Comparison of ENCODE assay signal across 8 mouse cellular contexts in the genomic region with DNA sequence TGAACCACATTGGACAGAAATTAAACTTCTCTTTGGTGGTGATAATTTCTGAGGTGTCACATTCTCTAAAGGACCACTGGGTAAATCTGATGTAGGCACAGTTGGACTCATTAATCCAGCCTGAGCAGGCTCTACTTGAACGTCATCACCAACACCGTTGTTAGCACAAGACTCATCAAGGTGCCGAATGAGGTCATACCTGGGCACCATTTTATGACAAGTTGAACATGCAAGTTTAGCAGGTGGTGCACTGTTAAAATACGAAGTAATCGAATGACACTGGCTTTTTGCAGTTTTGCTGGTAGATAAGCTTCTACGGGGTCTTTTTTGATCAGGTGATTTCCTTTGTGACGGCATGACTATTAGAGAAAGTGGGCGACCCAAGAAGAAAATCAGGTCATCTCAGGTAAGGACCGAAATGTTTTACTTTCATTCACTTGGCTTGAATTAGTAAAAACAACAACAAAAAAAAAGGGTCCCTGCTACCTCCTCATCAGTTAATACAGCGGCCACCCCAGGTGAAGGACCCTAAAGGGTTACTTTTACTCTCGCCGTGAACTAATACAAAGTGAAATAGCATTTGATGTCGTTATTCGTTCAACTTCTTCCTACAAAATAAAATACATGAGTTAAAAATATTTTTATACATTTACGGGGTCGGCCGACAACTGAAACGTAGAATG. TPM values are rescaled to one million over a fixed set of nuclear protein-coding genes. Genes with fewer than 3 reads are reported as not detected.
A peak's percentile ranks its signal among the peaks of the same experiment; 100 is the strongest.
DNase-seq lines count a peak whose midpoint lies in the region; ATAC-seq and TF ChIP-seq lines count a peak whose summit lies in the region.

No protein-coding gene starts in this region.

- in situ Hi-C loops in ES-E14 (cut with MboI; ENCODE audit: low sequenced_read_pairs in 2 of 2, unreplicated experiment in 2 of 2): no loop called here

- H3K36me3 ChIP-seq in heart, embryonic 11.5 days (ENCODE audit: control insufficient read depth, insufficient read depth, low read length): peaks cover 19% of the 10 kb centered on the region
- peaks cover 11% of the 10 kb centered on the region; the same call in 1 of the 2 replicates for H3K36me3 ChIP-seq in ES-E14 (ENCODE audit: control insufficient read depth, insufficient read depth, low read length, poor library complexity, severe bottlenecking)
- peaks cover 27% of the 10 kb centered on the region for H3K36me3 ChIP-seq in forebrain, embryonic 15.5 days
- H3K36me3 ChIP-seq in liver, embryonic 15.5 days (replicated peaks): peaks cover 31% of the 10 kb centered on the region
- peaks cover 17% of the 10 kb centered on the region for H3K36me3 ChIP-seq in stomach, embryonic 16.5 days (ENCODE audit: control insufficient read depth, insufficient read depth, low read length)

- no peak for ATAC-seq in heart, embryonic 11.5 days (replicated peaks; ENCODE audit: insufficient number of reproducible peaks, low FRiP score, low TSS enrichment)
- ATAC-seq in forebrain, embryonic 15.5 days (replicated peaks): peak; percentile 39
- no peak for ATAC-seq in liver, embryonic 15.5 days (ENCODE audit: insufficient read depth)
- no peak for ATAC-seq in stomach, embryonic 16.5 days (ENCODE audit: insufficient read depth, low FRiP score)
- no peak for ATAC-seq in monocyte, adult 5-6 weeks (replicated peaks; ENCODE audit: insufficient number of reproducible peaks, low FRiP score, low TSS enrichment, poor library complexity, severe bottlenecking)

- H3K4me3 ChIP-seq in heart, embryonic 11.5 days (ENCODE audit: low read depth, low read length): peak overlapping the region; percentile 67
- peak overlapping the region; percentile 80 to 82 for H3K4me3 ChIP-seq in ES-E14 (ENCODE audit: insufficient read depth in 1 of 2, low read depth in 1 of 2, low read length in 2 of 2, poor library complexity in 1 of 2, severe bottlenecking in 1 of 2)
- H3K4me3 ChIP-seq in forebrain, embryonic 15.5 days: peak overlapping the region; percentile 63
- peak overlapping the region; percentile 74 for H3K4me3 ChIP-seq in liver, embryonic 15.5 days (replicated peaks)
- H3K4me3 ChIP-seq in stomach, embryonic 16.5 days (replicated peaks; ENCODE audit: low read length): peak overlapping the region; percentile 57

- no peaks in the 10 kb centered on the region for H3K27me3 ChIP-seq in heart, embryonic 11.5 days (ENCODE audit: control insufficient read depth, insufficient read depth, low read length)
- H3K27me3 ChIP-seq in forebrain, embryonic 15.5 days: no peaks in the 10 kb centered on the region
- H3K27me3 ChIP-seq in liver, embryonic 15.5 days: no peaks in the 10 kb centered on the region
- no peaks in the 10 kb centered on the region for H3K27me3 ChIP-seq in stomach, embryonic 16.5 days (ENCODE audit: control insufficient read depth, insufficient read depth, low read length)

- 0 out of 2 replicates have a peak, but pooled peaks cover 3% of the 10 kb centered on the region for H3K4me1 ChIP-seq in heart, embryonic 11.5 days (ENCODE audit: control insufficient read depth, insufficient read depth, low read length)
- H3K4me1 ChIP-seq in ES-E14 (ENCODE audit: control insufficient read depth in 2 of 2, insufficient read depth in 2 of 2, low read length in 2 of 2, poor library complexity in 1 of 2): peaks cover 0 to 2% of the 10 kb centered on the region in 2 experiments; a peak in 1 of 4 replicates
- H3K4me1 ChIP-seq in forebrain, embryonic 15.5 days: peaks cover 8% of the 10 kb centered on the region
- H3K4me1 ChIP-seq in liver, embryonic 15.5 days (replicated peaks): peaks cover 8% of the 10 kb centered on the region
- H3K4me1 ChIP-seq in stomach, embryonic 16.5 days (ENCODE audit: control insufficient read depth, insufficient read depth, low read length): peaks cover 2% of the 10 kb centered on the region; the same call in 1 of the 2 replicates

- no peak for DNase-seq in heart, adult 9 months (ENCODE audit: low spot score in 2 of 2)
- DNase-seq in ES-E14 (ENCODE audit: low read depth, low spot score): no peak
- DNase-seq in gastrocnemius, adult 8-10 months (ENCODE audit: low spot score in 2 of 2): no peak

- peak overlapping the region; percentile 66 for H3K4me2 ChIP-seq in heart, embryonic 11.5 days
- H3K4me2 ChIP-seq in forebrain, embryonic 15.5 days (replicated peaks): peak overlapping the region; percentile 48
- peak overlapping the region; percentile 65 for H3K4me2 ChIP-seq in liver, embryonic 15.5 days
- peak overlapping the region; percentile 89 for H3K4me2 ChIP-seq in stomach, embryonic 16.5 days (ENCODE audit: low read depth, low read length)

- H3K9ac ChIP-seq in heart, embryonic 11.5 days (ENCODE audit: low read depth, low read length): peak overlapping the region; percentile 86
- peak overlapping the region; percentile 84 for H3K9ac ChIP-seq in ES-E14 (ENCODE audit: insufficient read depth, low read depth, low read length, poor library complexity, severe bottlenecking)
- peak overlapping the region; percentile 72 for H3K9ac ChIP-seq in forebrain, embryonic 15.5 days (replicated peaks)
- peak overlapping the region; percentile 75 for H3K9ac ChIP-seq in liver, embryonic 15.5 days
- H3K9ac ChIP-seq in stomach, embryonic 16.5 days (ENCODE audit: low read length): peak overlapping the region; percentile 77

- peak overlapping the region; percentile 95 for H3K27ac ChIP-seq in heart, embryonic 11.5 days (ENCODE audit: low read depth, low read length)
- no peak overlapping the region; the same call in 1 of the 2 replicates for H3K27ac ChIP-seq in ES-E14 (ENCODE audit: insufficient read depth, low read depth, low read length, poor library complexity, severe bottlenecking)
- peak overlapping the region; percentile 93 for H3K27ac ChIP-seq in forebrain, embryonic 15.5 days (replicated peaks)
- H3K27ac ChIP-seq in liver, embryonic 15.5 days (replicated peaks): peak overlapping the region; percentile 88
- H3K27ac ChIP-seq in stomach, embryonic 16.5 days (ENCODE audit: low read length): peak overlapping the region; percentile 93

- no peaks in the 10 kb centered on the region for H3K9me3 ChIP-seq in heart, embryonic 11.5 days (replicated peaks; ENCODE audit: control insufficient read depth, low read length)
- no peaks in the 10 kb centered on the region for H3K9me3 ChIP-seq in ES-E14 (ENCODE audit: control insufficient read depth, insufficient read depth, low read depth, low read length)
- no peaks in the 10 kb centered on the region for H3K9me3 ChIP-seq in forebrain, embryonic 15.5 days
- no peaks in the 10 kb centered on the region for H3K9me3 ChIP-seq in liver, embryonic 15.5 days (replicated peaks)
- no peaks in the 10 kb centered on the region for H3K9me3 ChIP-seq in stomach, embryonic 16.5 days (replicated peaks; ENCODE audit: control insufficient read depth, low read length)

- 15% methylated on average over 18 of the region's 18 CpGs for WGBS in heart, embryonic 11.5 days (ENCODE audit: insufficient replicate concordance)
- WGBS in forebrain, embryonic 15.5 days: 11% methylated on average over 18 of the region's 18 CpGs
- WGBS in liver, embryonic 15.5 days (ENCODE audit: insufficient replicate concordance): 8% methylated on average over 18 of the region's 18 CpGs
- 9% methylated on average over 18 of the region's 18 CpGs for WGBS in stomach, embryonic 16.5 days

TF ChIP-seq in ES-E14, 5 proteins besides CTCF, POLR2A, EP300 and RAD21:
- TF ChIP-seq ZC3H11A (IDR thresholded peaks at IDR 0.05; ENCODE audit: borderline replicate concordance, low read depth, low read length): no peak
- TF ChIP-seq MAFK (IDR thresholded peaks at IDR 0.05; ENCODE audit: insufficient read depth, low read depth, low read length): no peak
- peak; percentile 80; the same call in 1 of the 2 replicates for TF ChIP-seq ZNF384 (IDR thresholded peaks at IDR 0.05; ENCODE audit: low read depth, low read length)
TF ChIP-seq in ES-E14: peak in this region for 1.

RNA-seq across cellular contexts. Expression of gene Fan1, which starts 0.6 kb away (rescaled TPM):
- polyA plus RNA-seq in heart, embryonic 11.5 days (2014; fragmentation: Nextera tagmentation; extraction: Ambion mirVana): 4.1 and 6.0 TPM in 2 replicates
- 7.3 and 7.8 TPM in 2 replicates for total RNA-seq in ES-E14 (2012; rRNA removed)
- 7.5 and 8.5 TPM in 2 replicates for polyA plus RNA-seq in forebrain, embryonic 15.5 days (2015; fragmentation: Nextera tagmentation; extraction: Ambion mirVana)
- polyA plus RNA-seq in liver, embryonic 15.5 days (2015; fragmentation: Nextera tagmentation; extraction: Ambion mirVana): 1.2 and 1.5 TPM in 2 replicates
- 5.4 and 5.7 TPM in 2 replicates for polyA plus RNA-seq in stomach, embryonic 16.5 days (2015; fragmentation: Nextera tagmentation; extraction: Ambion mirVana)
- 2.0 to 7.4 TPM (median 3.9 TPM) in 3 replicates for total RNA-seq in monocyte, adult 5-6 weeks (2017)
- total RNA-seq in gastrocnemius, adult 8-10 months (2022): 10 to 100 TPM in 1 of 4 experiments, 1 to 10 TPM in 3; 7.4 to 11.7 (median 8.5) TPM

RNA-seq across cellular contexts. Expression of gene Mphosph10, which starts 18.8 kb away (rescaled TPM):
- 31.2 and 33.0 TPM in 2 replicates for polyA plus RNA-seq in heart, embryonic 11.5 days (2014; fragmentation: Nextera tagmentation; extraction: Ambion mirVana)
- 47.2 and 57.8 TPM in 2 replicates for total RNA-seq in ES-E14 (2012; rRNA removed)
- 27.7 and 30.2 TPM in 2 replicates for polyA plus RNA-seq in forebrain, embryonic 15.5 days (2015; fragmentation: Nextera tagmentation; extraction: Ambion mirVana)
- polyA plus RNA-seq in liver, embryonic 15.5 days (2015; fragmentation: Nextera tagmentation; extraction: Ambion mirVana): 17.9 and 21.1 TPM in 2 replicates
- polyA plus RNA-seq in stomach, embryonic 16.5 days (2015; fragmentation: Nextera tagmentation; extraction: Ambion mirVana): 38.0 and 43.9 TPM in 2 replicates
- total RNA-seq in monocyte, adult 5-6 weeks (2017): 34.2 to 71.2 TPM (median 57.5 TPM) in 3 replicates
- 10 to 100 TPM; 13.8 to 22.1 (median 17.4) TPM for total RNA-seq in gastrocnemius, adult 8-10 months (2022)

RNA-seq across cellular contexts. Expression of gene Mcee, which starts 19.1 kb away (rescaled TPM):
- 89.5 and 91.5 TPM in 2 replicates for polyA plus RNA-seq in heart, embryonic 11.5 days (2014; fragmentation: Nextera tagmentation; extraction: Ambion mirVana)
- total RNA-seq in ES-E14 (2012; rRNA removed): 14.4 and 18.3 TPM in 2 replicates
- 31.9 and 38.0 TPM in 2 replicates for polyA plus RNA-seq in forebrain, embryonic 15.5 days (2015; fragmentation: Nextera tagmentation; extraction: Ambion mirVana)
- 38.2 and 45.5 TPM in 2 replicates for polyA plus RNA-seq in liver, embryonic 15.5 days (2015; fragmentation: Nextera tagmentation; extraction: Ambion mirVana)
- 84.1 and 93.7 TPM in 2 replicates for polyA plus RNA-seq in stomach, embryonic 16.5 days (2015; fragmentation: Nextera tagmentation; extraction: Ambion mirVana)
- total RNA-seq in monocyte, adult 5-6 weeks (2017): 24.9 to 27.4 TPM (median 26.5 TPM) in 3 replicates
- 100 to 1,000 TPM in 2 of 4 experiments, 10 to 100 TPM in 2; 83.5 to 107 (median 94.3) TPM for total RNA-seq in gastrocnemius, adult 8-10 months (2022)
